Mouse (Mus musculus): Measurements from ENCODE around the gene Gm12845. TPM values are rescaled to one million over a fixed set of nuclear protein-coding genes. Genes with fewer than 3 reads are reported as not detected.

The Gm12845 gene
- not detected for total RNA-seq (2023)

DNA sequence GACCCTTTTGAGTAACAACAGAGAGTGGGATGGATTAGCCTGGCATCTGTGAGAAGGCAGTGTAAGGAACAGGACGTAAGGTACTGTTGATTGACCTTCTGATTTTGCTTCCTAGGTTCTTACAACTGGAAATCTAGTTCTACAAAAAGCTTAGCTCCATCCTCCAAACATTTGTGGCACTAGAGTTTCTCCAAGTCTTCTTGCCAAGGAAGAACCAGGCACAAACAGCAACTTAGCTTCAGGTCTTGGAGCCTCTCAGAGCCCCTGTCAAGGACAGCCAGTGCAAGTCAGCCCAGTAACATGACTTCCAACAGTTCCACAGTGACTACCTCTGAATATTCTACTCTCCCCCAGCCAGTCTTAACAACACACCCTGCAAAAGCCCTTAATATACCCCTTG lies at the start of gene Gm12845:
TSS of gene Gm12845 (plus strand) at position 301 of the 400 bp plus-strand sequence.

GRCm38 (mm10) chr4:117681931-117682461 lies 42.2 kb upstream of the Gm12845 start, which contains the start of gene Dmap1:
Gene Dmap1, minus strand, starts transcription at chr4:117682273.

GRCm38 (mm10) chr4:117765416-117765815 lies 41.2 kb downstream of the Gm12845 start, which contains the start of gene Klf17:
Gene Klf17, minus strand, starts transcription at chr4:117765648.

Other genes with a start within 250 kb of the Gm12845 start
- gene Rnf220, start 227.4 kb upstream of the Gm12845 start, total RNA-seq (2023): 10 to 100 TPM; 48.6 to 68.7 TPM
- gene Eri3, start 174.0 kb upstream of the Gm12845 start, total RNA-seq (2023): 10 to 100 TPM; 20.8 to 29.9 TPM
- gene Dmap1, start 42.1 kb upstream of the Gm12845 start, total RNA-seq (2023): 10 to 100 TPM; 16.1 to 17.8 TPM
- not detected for gene Klf17, start 41.2 kb downstream of the Gm12845 start, total RNA-seq (2023)
- 1 to 10 TPM; 2.2 to 4.1 TPM for gene Slc6a9, start 110.1 kb downstream of the Gm12845 start, total RNA-seq (2023)
- gene Ccdc24, start 148.1 kb downstream of the Gm12845 start, total RNA-seq (2023): not detected
- under 1 TPM in 1 of 2 experiments, not detected in 1; 0.26 TPM for gene B4galt2, start 159.1 kb downstream of the Gm12845 start, total RNA-seq (2023)
- 100 to 1,000 TPM; 315 to 342 TPM for gene Atp6v0b, start 162.9 kb downstream of the Gm12845 start, total RNA-seq (2023)
- gene Dph2, start 167.6 kb downstream of the Gm12845 start, total RNA-seq (2023): 1 to 10 TPM; 2.3 to 2.7 TPM
- gene Ipo13, start 190.6 kb downstream of the Gm12845 start, total RNA-seq (2023): 10 to 100 TPM; 27.5 to 31.2 TPM
- not detected for gene Artn, start 205.4 kb downstream of the Gm12845 start, total RNA-seq (2023)